Mouse (Mus musculus) forebrain, embryonic 12.5 days (tissue): ENCODE results near the gene H2-Oa. TPM values are rescaled to one million over a fixed set of nuclear protein-coding genes. Genes with fewer than 3 reads are reported as not detected.

Source experiments
- ATAC-seq: fragments of 200-750 bp; cut with Nextera tagmentation; 2 replicates; pipeline ENCODE4 v1.8.0; 2017; ENCODE audit warnings: moderate TSS enrichment; ENCODE audit not compliant: low FRiP score
- H3K27ac ChIP-seq: fragments of 300-500 bp; sonication (generic); 2 replicates; pipeline ENCODE4 v1.5.1; 2016; ENCODE audit warnings: mild to moderate bottlenecking
- H3K27me3 ChIP-seq: fragments of 300-500 bp; sonication (generic); 2 replicates; pipeline ENCODE4 v1.6.1; 2016; ENCODE audit warnings: mild to moderate bottlenecking
- H3K36me3 ChIP-seq: fragments of 300-500 bp; sonication (generic); replicated peaks from 2 replicates; pipeline ENCODE4 v1.6.1; 2016; ENCODE audit warnings: mild to moderate bottlenecking
- H3K4me1 ChIP-seq: fragments of 300-500 bp; sonication (generic); 2 replicates; pipeline ENCODE4 v1.6.1; 2016
- H3K4me2 ChIP-seq: fragments of 300-500 bp; sonication (generic); 2 replicates; pipeline ENCODE4 v1.6.1; 2016; ENCODE audit warnings: mild to moderate bottlenecking, moderate library complexity
- H3K4me3 ChIP-seq: fragments of 300-500 bp; sonication (generic); replicated peaks from 2 replicates; pipeline ENCODE4 v1.5.1; 2016; ENCODE audit warnings: mild to moderate bottlenecking
- H3K9ac ChIP-seq: fragments of 300-500 bp; sonication (generic); 2 replicates; pipeline ENCODE4 v1.6.1; 2016; ENCODE audit warnings: mild to moderate bottlenecking
- H3K9me3 ChIP-seq: fragments of 300-500 bp; sonication (generic); 2 replicates; pipeline ENCODE4 v1.6.1; 2016
- WGBS: fragments of 180-500 bp; shearing (Covaris S2); methylation state at CpG from one replicate; pipeline ENCODE4 v1.1.7; 2016; 5-methylcytosine and 5-hydroxymethylcytosine counted together
- polyA plus RNA-seq: library from polyadenylated mRNA; unstranded; fragments of >200 nt; fragmentation: Nextera tagmentation; extraction: Ambion mirVana; gene quantifications from 2 replicates; pipeline ENCODE4 v1.2.1, GENCODE M21; 2016

H2-Oa gene
- polyA plus RNA-seq: 0.27 and 0.41 TPM in 2 replicates

DNA sequence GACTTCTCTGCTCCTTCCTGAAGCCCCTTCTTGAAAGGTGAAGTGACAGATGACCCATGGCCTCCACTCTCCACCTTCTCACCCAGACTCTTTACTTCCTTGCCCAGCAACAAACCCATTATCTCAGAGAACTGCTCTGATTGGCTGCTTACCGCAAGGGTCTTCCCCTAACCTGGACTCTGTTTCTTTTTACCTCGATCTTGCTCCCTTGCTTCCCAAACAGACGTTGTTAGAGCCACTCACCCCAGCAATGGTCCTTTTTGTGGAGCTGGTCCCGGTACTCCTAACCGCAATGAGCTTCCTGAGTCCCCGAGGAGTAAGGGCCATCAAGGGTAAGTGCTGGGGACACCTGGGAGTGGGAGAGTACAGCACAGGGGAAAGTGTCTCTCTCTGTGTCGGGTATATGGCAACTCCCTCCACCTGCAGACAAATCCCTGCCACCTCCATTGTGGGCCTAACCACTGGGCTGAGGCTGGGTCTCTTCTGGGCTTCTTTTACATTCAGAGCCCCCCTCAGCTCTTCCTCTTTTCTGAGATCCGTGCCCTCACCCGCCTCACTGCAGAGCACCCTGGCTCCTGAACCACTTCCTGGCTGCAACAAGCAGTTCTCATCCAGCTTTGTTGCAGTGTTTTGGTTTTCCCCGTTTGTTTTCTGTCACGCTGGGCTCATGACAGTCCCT lies at the start of gene H2-Oa:
TSS of gene H2-Oa (plus strand) at position 144 of the 679 bp plus-strand sequence.
- Histone ChIP-seq H3K27ac (no peak within 1 kb of the TSS), H3K4me1 (peaks cover 7% of the 10 kb centered on the region; the same call in 1 of the 2 replicates), H3K9me3 (no peaks in the 10 kb centered on the region), H3K9ac (no peak within 1 kb of the TSS), H3K4me2 (no peak within 1 kb of the TSS), H3K27me3 (peaks cover 5% of the 10 kb centered on the region; the same call in 1 of the 2 replicates), H3K4me3 (no peak within 1 kb of the TSS), H3K36me3 (no peaks in the 10 kb centered on the region)
- no peak for ATAC-seq
- 49% methylated on average over 11 of the region's 11 CpGs for WGBS

DNA sequence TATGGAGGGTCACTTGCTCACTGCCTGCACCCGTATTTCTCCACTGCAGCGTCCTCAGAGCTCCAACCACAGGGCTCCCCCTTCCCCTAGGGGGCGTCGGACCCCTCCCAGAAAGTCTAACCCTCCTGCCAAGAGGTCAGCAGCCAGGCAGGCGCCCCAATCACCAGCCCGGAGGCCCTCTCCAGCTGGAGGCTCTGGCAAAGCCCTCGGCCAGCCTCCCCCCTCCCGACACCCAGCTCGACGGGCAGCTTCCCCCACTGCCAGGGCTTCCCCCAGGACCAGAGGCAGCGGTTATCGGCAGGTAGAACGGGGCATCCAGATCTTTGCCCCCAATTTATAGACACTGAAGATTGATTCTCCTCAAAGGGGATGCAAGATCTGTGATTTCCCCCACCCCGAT lies 46.2 kb upstream of the H2-Oa start:
- H3K4me3 ChIP-seq: no peak overlapping the region
- 76% methylated on average over 14 of the region's 14 CpGs for WGBS
- no peak overlapping the region for H3K4me2 ChIP-seq
- H3K9ac ChIP-seq: no peak overlapping the region
- peaks cover 9% of the 10 kb centered on the region; the same call in 1 of the 2 replicates for H3K27me3 ChIP-seq
- ATAC-seq: no peak
- H3K4me1 ChIP-seq: peaks cover 4% of the 10 kb centered on the region; the same call in 1 of the 2 replicates
- H3K27ac ChIP-seq: no peak overlapping the region
- no peaks in the 10 kb centered on the region for H3K36me3 ChIP-seq
- H3K9me3 ChIP-seq: 0 out of 2 replicates have a peak, but pooled peaks cover 4% of the 10 kb centered on the region

DNA sequence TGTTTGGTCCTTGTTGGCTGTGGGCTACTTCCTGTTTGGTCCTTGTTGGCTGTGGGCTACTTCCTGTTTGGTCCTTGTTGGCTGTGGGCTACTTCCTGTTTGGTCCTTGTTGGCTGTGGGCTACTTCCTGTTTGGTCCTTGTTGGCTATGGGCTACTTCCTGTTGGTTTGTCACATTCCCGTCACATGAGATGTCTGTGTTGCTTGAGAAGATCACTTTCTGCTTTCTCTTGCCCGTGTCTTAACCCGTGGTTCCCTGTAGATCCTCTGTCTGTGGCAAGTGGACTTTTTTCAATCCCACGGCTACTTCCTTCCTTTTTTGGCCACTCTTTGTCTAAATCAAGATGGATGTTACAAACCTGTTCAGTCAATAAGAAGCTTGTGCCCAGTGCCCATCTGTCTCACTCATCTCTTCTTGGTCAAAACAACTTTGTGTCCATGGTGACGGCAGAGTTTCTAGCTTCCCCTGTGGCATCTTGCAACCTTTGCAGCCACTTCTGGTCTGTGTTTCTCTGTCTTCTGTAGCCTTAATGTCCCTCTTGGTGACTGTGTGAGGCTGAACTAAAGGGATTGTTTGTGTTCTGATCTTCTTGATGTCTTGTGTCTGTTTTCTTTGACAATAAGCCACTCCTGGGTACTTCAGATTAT lies 44.6 kb upstream of the H2-Oa start:
- no peak overlapping the region for H3K4me2 ChIP-seq
- 93% methylated on average over 5 of the region's 5 CpGs for WGBS
- no peak for ATAC-seq

DNA sequence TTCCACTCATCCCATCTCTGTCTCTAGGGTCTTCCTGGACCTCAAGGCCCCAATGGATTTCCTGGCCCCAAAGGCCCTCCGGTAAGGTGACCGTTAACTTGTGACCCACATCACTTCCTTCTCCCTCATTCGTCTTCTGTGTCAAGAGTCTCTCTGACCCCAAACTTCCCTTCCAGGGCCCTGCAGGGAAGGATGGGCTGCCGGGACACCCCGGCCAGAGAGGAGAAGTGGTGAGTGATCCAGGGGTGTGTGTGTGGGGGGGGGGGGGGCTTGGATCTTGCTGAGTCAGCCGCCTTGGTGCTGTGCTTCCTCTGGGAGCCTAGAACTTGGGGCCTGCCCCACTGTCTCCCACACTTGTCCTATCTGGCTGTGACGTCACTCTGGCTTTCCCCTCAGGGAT lies 34.9 kb upstream of the H2-Oa start:
- H3K27me3 ChIP-seq: no peaks in the 10 kb centered on the region
- H3K9me3 ChIP-seq: no peaks in the 10 kb centered on the region
- no peak overlapping the region for H3K4me2 ChIP-seq
- ATAC-seq: no peak
- no peak overlapping the region for H3K4me3 ChIP-seq
- WGBS: 91% methylated on average over 7 of the region's 7 CpGs
- H3K36me3 ChIP-seq: 0 out of 2 replicates have a peak, but pooled peaks cover 2% of the 10 kb centered on the region
- no peaks in the 10 kb centered on the region for H3K4me1 ChIP-seq
- no peak overlapping the region for H3K9ac ChIP-seq
- no peak overlapping the region for H3K27ac ChIP-seq

More for the DNA sequence above, 44.6 kb upstream of the H2-Oa start:
- no peaks in the 10 kb centered on the region for H3K36me3 ChIP-seq
- H3K27ac ChIP-seq: no peak overlapping the region
- no peaks in the 10 kb centered on the region for H3K4me1 ChIP-seq
- 0 out of 2 replicates have a peak, but pooled peaks cover 4% of the 10 kb centered on the region for H3K9me3 ChIP-seq
- no peak overlapping the region for H3K4me3 ChIP-seq
- H3K27me3 ChIP-seq: no peaks in the 10 kb centered on the region
- H3K9ac ChIP-seq: no peak overlapping the region

DNA sequence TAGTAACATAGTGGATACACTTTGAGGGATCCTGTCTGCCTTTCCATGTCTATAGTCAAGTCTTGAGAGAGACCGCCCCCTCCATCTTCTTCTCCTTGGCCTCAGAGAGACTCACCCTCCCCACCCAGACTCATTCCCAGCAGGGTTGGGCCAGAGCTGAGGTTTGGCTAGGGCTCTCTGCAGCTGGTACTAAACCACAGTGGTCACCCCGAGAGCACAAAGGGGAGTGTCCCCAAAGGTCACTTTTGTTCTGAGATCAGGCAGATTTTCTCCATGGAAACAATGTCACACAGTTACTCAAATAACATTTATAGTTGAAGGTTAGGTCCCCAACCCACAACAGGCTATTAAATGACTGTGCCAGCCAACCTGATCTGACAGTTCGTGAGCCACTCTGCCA lies 23.3 kb upstream of the H2-Oa start:
- H3K4me3 ChIP-seq: no peak overlapping the region
- WGBS: 66% methylated on average over 3 of the region's 3 CpGs
- ATAC-seq: no peak
- H3K4me2 ChIP-seq: no peak overlapping the region
- H3K4me1 ChIP-seq: no peaks in the 10 kb centered on the region
- no peaks in the 10 kb centered on the region for H3K9me3 ChIP-seq
- H3K9ac ChIP-seq: no peak overlapping the region
- H3K27ac ChIP-seq: no peak overlapping the region
- 0 out of 2 replicates have a peak, but pooled peaks cover 3% of the 10 kb centered on the region for H3K27me3 ChIP-seq
- H3K36me3 ChIP-seq: no peaks in the 10 kb centered on the region

DNA sequence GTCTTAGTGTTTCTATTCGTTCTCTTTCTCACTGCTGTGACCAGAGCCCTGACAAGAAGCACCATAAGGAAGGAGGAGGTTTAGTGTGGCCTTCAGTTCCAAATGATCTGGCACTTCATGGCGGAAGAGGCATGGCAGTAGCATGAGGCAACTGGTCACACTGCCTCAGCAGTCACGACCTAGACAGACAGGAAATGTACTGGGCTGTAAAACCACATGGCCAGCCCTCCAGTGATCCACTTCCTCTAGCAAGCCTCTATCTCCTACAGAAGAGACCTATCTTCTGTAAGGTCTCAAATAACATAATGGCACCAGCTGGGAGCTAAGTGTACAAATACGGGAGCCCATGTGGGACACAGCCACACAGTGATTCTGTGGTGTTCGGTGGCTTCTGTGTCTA lies 20.0 kb upstream of the H2-Oa start:
- Histone ChIP-seq H3K36me3 (no peaks in the 10 kb centered on the region), H3K4me1 (peaks cover 10% of the 10 kb centered on the region), H3K9ac (no peak overlapping the region), H3K27ac (no peak overlapping the region), H3K27me3 (peaks cover 24% of the 10 kb centered on the region), H3K4me2 (no peak overlapping the region), H3K9me3 (no peaks in the 10 kb centered on the region), H3K4me3 (no peak overlapping the region)
- no peak for ATAC-seq
- WGBS: 74% methylated on average over 5 of the region's 5 CpGs

DNA sequence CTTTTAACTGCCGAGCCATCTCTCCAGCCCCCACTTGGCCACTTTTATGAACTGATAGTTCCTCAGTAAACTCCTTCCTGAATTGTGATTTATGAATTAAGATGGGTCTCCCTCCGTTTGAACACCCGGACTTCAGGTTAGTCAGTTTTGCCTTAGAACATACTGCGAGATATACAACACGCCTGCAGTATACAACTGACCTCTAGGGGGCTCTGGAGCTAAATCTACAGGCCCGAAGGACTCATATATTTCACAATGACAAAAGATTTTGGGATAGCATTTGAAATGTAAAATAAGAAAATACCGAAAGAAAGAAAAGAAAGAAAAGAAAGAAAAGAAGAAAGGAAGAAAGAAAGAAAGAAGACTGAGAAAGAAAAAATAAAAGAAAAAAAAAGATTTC lies 16.9 kb upstream of the H2-Oa start:
- H3K9me3 ChIP-seq: no peaks in the 10 kb centered on the region
- H3K4me3 ChIP-seq: no peak overlapping the region
- no peak overlapping the region for H3K27ac ChIP-seq
- H3K9ac ChIP-seq: no peak overlapping the region
- peaks cover 27% of the 10 kb centered on the region for H3K27me3 ChIP-seq
- no peak for ATAC-seq
- peaks cover 13% of the 10 kb centered on the region for H3K4me1 ChIP-seq
- 42% methylated on average over 7 of the region's 7 CpGs for WGBS
- no peaks in the 10 kb centered on the region for H3K36me3 ChIP-seq
- no peak overlapping the region for H3K4me2 ChIP-seq

DNA sequence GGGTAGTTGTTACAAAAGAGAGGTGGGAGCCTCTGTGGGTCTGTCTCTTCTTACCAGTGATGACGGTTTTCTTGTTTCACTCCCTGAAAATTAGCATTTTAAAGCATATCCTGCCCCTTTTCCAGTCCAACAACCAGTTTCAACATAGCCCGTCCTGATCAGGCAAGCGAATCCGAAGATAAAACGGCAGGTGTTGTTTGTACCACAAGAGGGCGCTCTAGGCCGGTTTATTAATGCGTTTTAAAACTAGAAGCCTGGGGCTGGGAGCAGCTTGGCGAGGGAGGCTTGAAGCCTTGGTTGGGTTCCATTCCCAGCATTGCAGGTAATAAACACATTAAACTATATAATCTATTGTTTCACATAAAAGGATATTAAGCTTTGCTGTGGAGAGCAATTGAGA lies 14.6 kb upstream of the H2-Oa start:
- no peak overlapping the region for H3K4me3 ChIP-seq

DNA sequence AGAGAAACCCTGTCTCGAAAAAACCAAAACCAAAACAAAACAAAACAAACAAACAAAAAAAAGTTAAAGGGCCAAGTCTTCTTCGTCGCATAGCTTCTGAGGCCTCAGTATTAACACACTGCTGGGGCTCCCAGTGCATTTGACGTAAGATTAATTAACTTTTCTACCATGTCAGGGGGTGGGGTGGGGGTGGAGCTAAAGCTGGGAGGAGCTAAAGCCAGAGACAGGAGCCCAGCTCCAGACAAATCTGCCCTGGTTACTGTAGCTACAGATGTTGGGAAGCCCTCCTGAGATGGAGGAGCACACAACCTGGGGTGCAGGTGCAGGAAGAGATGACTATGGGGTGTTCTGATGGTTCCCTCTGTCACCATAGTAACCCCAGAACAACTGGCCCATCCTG lies 14.0 kb upstream of the H2-Oa start:
- no peaks in the 10 kb centered on the region for H3K9me3 ChIP-seq
- WGBS: 61% methylated on average over 4 of the region's 4 CpGs
- no peak overlapping the region for H3K9ac ChIP-seq
- no peak overlapping the region for H3K4me3 ChIP-seq
- H3K4me2 ChIP-seq: no peak overlapping the region
- ATAC-seq: no peak
- no peaks in the 10 kb centered on the region for H3K36me3 ChIP-seq
- H3K27me3 ChIP-seq: peaks cover 27% of the 10 kb centered on the region
- peaks cover 20% of the 10 kb centered on the region for H3K4me1 ChIP-seq
- H3K27ac ChIP-seq: no peak overlapping the region

More for the DNA sequence above, 14.6 kb upstream of the H2-Oa start:
- no peak for ATAC-seq
- Histone ChIP-seq H3K27me3 (peaks cover 27% of the 10 kb centered on the region), H3K27ac (no peak overlapping the region), H3K4me1 (peaks cover 14% of the 10 kb centered on the region), H3K9me3 (no peaks in the 10 kb centered on the region), H3K4me2 (no peak overlapping the region), H3K9ac (no peak overlapping the region), H3K36me3 (no peaks in the 10 kb centered on the region)
- 2% methylated on average over 9 of the region's 9 CpGs for WGBS

DNA sequence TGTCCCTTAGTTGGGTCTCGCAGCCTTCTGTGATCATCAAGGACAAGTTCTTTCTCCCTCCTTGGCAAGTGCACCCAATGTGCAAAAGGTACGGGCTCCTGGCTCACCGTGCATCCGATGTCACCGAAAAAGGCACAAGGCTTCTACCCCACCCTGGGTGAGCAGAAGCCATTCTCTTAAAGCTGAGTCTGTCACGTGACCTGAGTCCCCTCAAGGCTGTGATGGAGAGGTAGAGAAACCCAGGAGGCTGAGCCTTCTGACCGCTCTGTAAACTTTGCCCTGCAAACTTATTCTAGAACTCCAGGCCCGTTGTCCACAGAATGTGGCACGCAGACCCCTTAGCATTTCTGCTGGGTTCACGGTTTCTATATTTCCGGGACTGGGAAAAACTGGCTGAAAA lies 13.1 kb upstream of the H2-Oa start:
- no peak for ATAC-seq
- no peak overlapping the region for H3K27ac ChIP-seq
- H3K9me3 ChIP-seq: no peaks in the 10 kb centered on the region
- peaks cover 23% of the 10 kb centered on the region for H3K4me1 ChIP-seq
- H3K9ac ChIP-seq: no peak overlapping the region
- no peak overlapping the region for H3K4me3 ChIP-seq
- H3K36me3 ChIP-seq: no peaks in the 10 kb centered on the region
- WGBS: 90% methylated on average over 11 of the region's 11 CpGs
- H3K4me2 ChIP-seq: no peak overlapping the region
- peaks cover 24% of the 10 kb centered on the region for H3K27me3 ChIP-seq

DNA sequence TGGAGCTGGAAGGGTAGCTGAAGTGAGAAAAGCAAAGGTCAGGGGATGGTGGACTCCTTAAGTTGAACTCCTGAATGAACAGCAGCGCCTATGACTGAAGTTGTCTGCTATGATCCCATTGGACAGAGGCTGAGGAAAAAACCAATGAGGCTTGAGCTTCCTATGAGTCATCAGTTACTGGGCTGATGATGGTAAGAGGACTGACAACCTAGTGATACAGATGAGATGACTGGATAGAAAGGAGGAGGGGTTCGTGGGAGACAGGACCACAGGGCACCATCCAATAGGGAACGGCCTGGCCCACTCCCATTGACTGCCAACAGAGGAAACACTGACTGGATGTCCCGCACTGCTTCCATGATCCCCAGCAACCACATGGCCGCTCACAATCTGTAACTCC lies 12.5 kb upstream of the H2-Oa start:
- no peaks in the 10 kb centered on the region for H3K36me3 ChIP-seq
- H3K27ac ChIP-seq: no peak overlapping the region
- H3K4me3 ChIP-seq: no peak overlapping the region
- no peak overlapping the region for H3K9ac ChIP-seq
- H3K27me3 ChIP-seq: peaks cover 19% of the 10 kb centered on the region
- H3K9me3 ChIP-seq: no peaks in the 10 kb centered on the region
- H3K4me2 ChIP-seq: no peak overlapping the region
- peak; percentile 67 for ATAC-seq
- WGBS: 19% methylated on average over 5 of the region's 5 CpGs
- H3K4me1 ChIP-seq: peaks cover 23% of the 10 kb centered on the region

DNA sequence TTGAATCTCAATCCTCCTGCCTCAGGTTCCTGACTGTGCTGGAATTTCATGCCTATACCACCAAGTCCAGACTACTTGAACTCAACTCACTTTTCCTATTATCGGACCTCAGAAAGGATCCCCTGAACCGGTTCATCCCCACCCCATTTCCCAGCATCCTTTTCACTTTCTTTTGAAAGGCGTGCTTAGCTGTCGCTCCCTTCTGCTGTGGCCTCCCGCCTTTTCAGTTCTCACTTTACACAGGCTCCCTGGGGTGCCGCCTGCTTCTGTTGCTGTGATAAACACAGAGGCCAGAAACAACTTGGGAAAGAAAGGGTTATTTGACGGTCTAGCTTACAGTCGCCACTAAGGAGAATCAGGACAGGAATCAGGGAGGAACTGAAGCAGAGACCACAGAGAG lies 9.0 kb upstream of the H2-Oa start:
- Histone ChIP-seq H3K27ac (no peak overlapping the region), H3K4me3 (no peak overlapping the region), H3K4me2 (peak overlapping the region; percentile 8; the same call in 1 of the 2 replicates), H3K27me3 (no peaks in the 10 kb centered on the region), H3K9ac (no peak overlapping the region), H3K4me1 (peaks cover 10% of the 10 kb centered on the region), H3K9me3 (no peaks in the 10 kb centered on the region), H3K36me3 (no peaks in the 10 kb centered on the region)
- 4% methylated on average over 8 of the region's 8 CpGs for WGBS
- no peak for ATAC-seq

DNA sequence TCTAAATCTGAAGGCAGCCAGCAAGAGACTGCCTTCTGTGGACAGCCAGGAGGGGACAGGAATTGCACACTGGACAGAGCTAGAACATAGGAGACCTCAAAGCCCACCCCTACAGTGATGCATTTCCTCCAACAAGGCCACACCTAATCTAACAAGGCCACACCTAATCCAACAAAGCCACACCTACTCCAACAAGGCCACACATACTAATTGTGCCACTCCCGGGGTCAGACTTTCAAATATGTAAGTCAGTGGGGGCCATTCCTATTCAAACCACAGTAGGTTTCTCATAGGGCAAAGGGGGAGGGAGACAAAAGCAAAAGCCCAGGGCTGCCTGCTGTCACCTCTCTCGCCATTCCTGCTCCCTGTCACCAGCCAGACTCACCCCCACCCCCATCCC lies 4.8 kb upstream of the H2-Oa start:
- Histone ChIP-seq H3K4me2 (no peak overlapping the region), H3K36me3 (no peaks in the 10 kb centered on the region), H3K9ac (no peak overlapping the region), H3K27me3 (no peaks in the 10 kb centered on the region), H3K27ac (no peak overlapping the region), H3K4me3 (no peak overlapping the region), H3K4me1 (peaks cover 10% of the 10 kb centered on the region), H3K9me3 (no peaks in the 10 kb centered on the region)
- no peak for ATAC-seq
- WGBS: 28% methylated on average over 2 of the region's 2 CpGs
